Mouse (Mus musculus) ES-Bruce4 (cell line): ENCODE results near the gene Rasgrp1.

Experiments used
- CTCF ChIP-seq: IDR thresholded peaks from one replicate; pipeline ENCODE4 v1.8.1; 2011; ENCODE audit warnings: low read depth, low read length
- POLR2A ChIP-seq: IDR thresholded peaks from one replicate; pipeline ENCODE4 v1.8.1; 2011; ENCODE audit warnings: low read length; ENCODE audit not compliant: insufficient read depth

DNA sequence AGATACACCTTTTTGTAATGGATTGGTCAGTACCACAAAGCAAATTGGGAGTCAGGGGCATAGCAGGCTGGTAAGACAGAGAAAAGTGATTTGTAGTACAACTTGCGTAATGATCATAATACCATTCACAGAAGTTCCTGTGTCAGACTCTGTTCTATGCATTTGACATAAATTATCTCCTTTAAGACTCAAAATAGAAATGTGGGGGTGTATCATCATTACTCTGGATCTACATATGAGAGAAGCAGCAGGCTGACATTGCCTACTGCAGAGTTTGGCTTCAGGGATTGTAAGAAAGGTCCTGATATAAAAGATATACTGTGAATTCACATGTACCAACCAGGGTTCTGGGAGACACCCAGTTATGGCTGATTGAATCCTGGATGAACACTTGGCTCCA lies 28.9 kb upstream of the Rasgrp1 start:
- TF ChIP-seq POLR2A = no peak
- TF ChIP-seq CTCF = no peak
